Mouse (Mus musculus) activated CD4-positive, CD25-positive, alpha-beta regulatory T cell, adult 4 months (primary cell): ENCODE results near the gene Plin2. TPM values are rescaled to one million over a fixed set of nuclear protein-coding genes. Genes with fewer than 3 reads are reported as not detected.
"Not testable (repeated sequence)": the region's sequence is repeated elsewhere in the genome, so short reads cannot be mapped to it uniquely, and the experiment has no call there.

Experiments
- ATAC-seq: one replicate; pipeline ENCODE4 v1.8.0; 2017
- polyA plus RNA-seq, 2 experiments: library from polyadenylated mRNA; unstranded; fragments of 100-300 nt; shearing (Covaris generic); gene quantifications; one replicate each; pipeline ENCODE4 v1.2.1; 2017

Gene Plin2
- polyA plus RNA-seq, 2 experiments from 2014 or later, result 16.2 to 29.6 TPM

GRCm38 (mm10) chr4:86683280-86683679 is 13.4 kb upstream of the Plin2 start:
- peak; percentile 52 for ATAC-seq

- ATAC-seq, result no peak
Observed at GRCm38 (mm10) chr4:86681846-86682245, 12.0 kb upstream of the Plin2 start.

- ATAC-seq, result no peak
Observed at GRCm38 (mm10) chr4:86681421-86681820, 11.6 kb upstream of the Plin2 start.

- ATAC-seq, result no peak
Observed at GRCm38 (mm10) chr4:86679686-86680085, 9.8 kb upstream of the Plin2 start.

- ATAC-seq, result no peak
Observed at GRCm38 (mm10) chr4:86676756-86677155, 6.9 kb upstream of the Plin2 start.

GRCm38 (mm10) chr4:86674739-86675138 is 4.9 kb upstream of the Plin2 start:
- not testable (repeated sequence) for ATAC-seq

GRCm38 (mm10) chr4:86674150-86674549 is 4.3 kb upstream of the Plin2 start:
- ATAC-seq, result not testable (repeated sequence)

- ATAC-seq, result no peak
Observed at GRCm38 (mm10) chr4:86672450-86672849, 2.6 kb upstream of the Plin2 start.

GRCm38 (mm10) chr4:86671803-86672202 is 1.9 kb upstream of the Plin2 start:
- ATAC-seq, result no peak

- ATAC-seq, result no peak
Observed at GRCm38 (mm10) chr4:86670582-86671306, 884 bp upstream of the Plin2 start.

GRCm38 (mm10) chr4:86669241-86669753 is 563 bp downstream of the Plin2 start:
- not testable (repeated sequence) for ATAC-seq

- ATAC-seq, result no peak
Observed at GRCm38 (mm10) chr4:86668290-86669000, 1.4 kb downstream of the Plin2 start.

- no peak for ATAC-seq
Observed at GRCm38 (mm10) chr4:86665596-86665995, 4.3 kb downstream of the Plin2 start.

- ATAC-seq, result no peak
Observed at GRCm38 (mm10) chr4:86663919-86664318, 5.9 kb downstream of the Plin2 start.

GRCm38 (mm10) chr4:86657176-86657575 is 12.7 kb downstream of the Plin2 start:
- ATAC-seq, result no peak

GRCm38 (mm10) chr4:86656410-86656809 is 13.4 kb downstream of the Plin2 start:
- ATAC-seq, result not testable (repeated sequence)

GRCm38 (mm10) chr4:86651686-86652384 is 18.0 kb downstream of the Plin2 start:
- ATAC-seq, result no peak

GRCm38 (mm10) chr4:86648394-86648793 is 21.5 kb downstream of the Plin2 start:
- not testable (repeated sequence) for ATAC-seq

- ATAC-seq, result not testable (repeated sequence)
Observed at GRCm38 (mm10) chr4:86637561-86637960, 32.3 kb downstream of the Plin2 start.

GRCm38 (mm10) chr4:86634873-86635272 is 35.0 kb downstream of the Plin2 start:
- ATAC-seq, result not testable (repeated sequence)

- ATAC-seq, result not testable (repeated sequence)
Observed at GRCm38 (mm10) chr4:86634312-86634711, 35.5 kb downstream of the Plin2 start.

GRCm38 (mm10) chr4:86632556-86632955 is 37.3 kb downstream of the Plin2 start:
- ATAC-seq, result not testable (repeated sequence)

- ATAC-seq, result no peak
Observed at GRCm38 (mm10) chr4:86631831-86632230, 38.0 kb downstream of the Plin2 start.
